Mouse (Mus musculus): ENCODE results near the gene Mms19. TPM values are rescaled to one million over a fixed set of nuclear protein-coding genes. Genes with fewer than 3 reads are reported as not detected.

Gene Mms19
- polyA plus RNA-seq, 1 experiment from 2014 or later: 27.6 TPM

Other genes starting within 250 kb of the Mms19 start
- gene Slit1, start 237.5 kb downstream of the Mms19 start, polyA plus RNA-seq (2015; fragmentation: Nextera tagmentation; extraction: Ambion mirVana): 0.69 and 0.97 TPM in 2 replicates
- gene Arhgap19, start 179.1 kb downstream of the Mms19 start, polyA plus RNA-seq (2015; fragmentation: Nextera tagmentation; extraction: Ambion mirVana): 18.8 and 20.3 TPM in 2 replicates
- gene Frat1, start 151.2 kb downstream of the Mms19 start, polyA plus RNA-seq (2015; fragmentation: Nextera tagmentation; extraction: Ambion mirVana): 8.9 and 9.9 TPM in 2 replicates
- 1.7 and 3.0 TPM in 2 replicates for gene Frat2, start 133.0 kb downstream of the Mms19 start, polyA plus RNA-seq (2015; fragmentation: Nextera tagmentation; extraction: Ambion mirVana)
- gene Rrp12, start 85.0 kb downstream of the Mms19 start, polyA plus RNA-seq (2015; fragmentation: Nextera tagmentation; extraction: Ambion mirVana): 15.4 and 15.9 TPM in 2 replicates
- 706 and 744 TPM in 2 replicates for gene Pgam1, start 69.2 kb downstream of the Mms19 start, polyA plus RNA-seq (2015; fragmentation: Nextera tagmentation; extraction: Ambion mirVana)
- 63.0 and 64.4 TPM in 2 replicates for gene Exosc1, start 47.7 kb downstream of the Mms19 start, polyA plus RNA-seq (2015; fragmentation: Nextera tagmentation; extraction: Ambion mirVana)
- 76.2 and 76.6 TPM in 2 replicates for gene Zdhhc16, start 47.7 kb downstream of the Mms19 start, polyA plus RNA-seq (2015; fragmentation: Nextera tagmentation; extraction: Ambion mirVana)
- gene Ubtd1, start 606 bp upstream of the Mms19 start, polyA plus RNA-seq (2015; fragmentation: Nextera tagmentation; extraction: Ambion mirVana): 13.4 and 14.8 TPM in 2 replicates
- gene Ankrd2, start 54.8 kb upstream of the Mms19 start, polyA plus RNA-seq (2015; fragmentation: Nextera tagmentation; extraction: Ambion mirVana): 0.84 TPM in 1 of 2 replicates, not detected in the other
- 3.5 and 3.6 TPM in 2 replicates for gene Hoga1, start 64.5 kb upstream of the Mms19 start, polyA plus RNA-seq (2015; fragmentation: Nextera tagmentation; extraction: Ambion mirVana)
- not detected in 2 replicates for gene 4933411K16Rik, start 71.1 kb upstream of the Mms19 start, polyA plus RNA-seq (2015; fragmentation: Nextera tagmentation; extraction: Ambion mirVana)
- 15.3 and 16.0 TPM in 2 replicates for gene Morn4, start 105.2 kb upstream of the Mms19 start, polyA plus RNA-seq (2015; fragmentation: Nextera tagmentation; extraction: Ambion mirVana)
- gene Pi4k2a, start 109.3 kb upstream of the Mms19 start, polyA plus RNA-seq (2015; fragmentation: Nextera tagmentation; extraction: Ambion mirVana): 6.8 and 7.0 TPM in 2 replicates
- 52.4 and 63.5 TPM in 2 replicates for gene Avpi1, start 147.9 kb upstream of the Mms19 start, polyA plus RNA-seq (2015; fragmentation: Nextera tagmentation; extraction: Ambion mirVana)
- gene Marveld1, start 166.2 kb upstream of the Mms19 start, polyA plus RNA-seq (2015; fragmentation: Nextera tagmentation; extraction: Ambion mirVana): 8.7 and 8.9 TPM in 2 replicates
- gene Zfyve27, start 182.8 kb upstream of the Mms19 start, polyA plus RNA-seq (2015; fragmentation: Nextera tagmentation; extraction: Ambion mirVana): 23.8 and 24.5 TPM in 2 replicates
- gene Sfrp5, start 221.1 kb upstream of the Mms19 start, polyA plus RNA-seq (2015; fragmentation: Nextera tagmentation; extraction: Ambion mirVana): 6.7 and 6.9 TPM in 2 replicates